Mouse (Mus musculus) spleen, adult 2 months (tissue): ENCODE measurements around the gene Pdzrn4.

Experiments
- CTCF ChIP-seq: fragments of 200-500 bp; IDR thresholded peaks from 2 replicates; pipeline ENCODE4 v1.5.1; 2011; ENCODE audit warnings: mild to moderate bottlenecking, inconsistent platforms; ENCODE audit not compliant: insufficient read depth, insufficient read length, insufficient replicate concordance; ENCODE audit errors: extremely low read depth
- POLR2A ChIP-seq: fragments of 200-500 bp; IDR thresholded peaks from 2 replicates; pipeline ENCODE4 v1.6.1; 2011; ENCODE audit warnings: low read depth, low read length, inconsistent platforms

GRCm38 (mm10) chr15:92447708-92448147 is 51.0 kb downstream of the Pdzrn4 start:
- no peak for TF ChIP-seq POLR2A
- TF ChIP-seq CTCF: no peak
